Mouse (Mus musculus) spleen, adult 2 months (tissue): Measurements from ENCODE around the gene Spata13.

ENCODE experiments used
- CTCF ChIP-seq: fragments of 200-500 bp; IDR thresholded peaks from 2 replicates; pipeline ENCODE4 v1.5.1; 2011; ENCODE audit warnings: mild to moderate bottlenecking, inconsistent platforms; ENCODE audit not compliant: insufficient read depth, insufficient read length, insufficient replicate concordance; ENCODE audit errors: extremely low read depth
- POLR2A ChIP-seq: fragments of 200-500 bp; IDR thresholded peaks from 2 replicates; pipeline ENCODE4 v1.6.1; 2011; ENCODE audit warnings: low read depth, low read length, inconsistent platforms

- TF ChIP-seq CTCF (no peak), POLR2A (no peak)
Measured at GRCm38 (mm10) chr14:60643098-60643870, 9.5 kb downstream of the Spata13 start.
